Mouse (Mus musculus) embryonic facial prominence, embryonic 14.5 days (tissue): ENCODE data around the gene Eif3b. TPM values are rescaled to one million over a fixed set of nuclear protein-coding genes. Genes with fewer than 3 reads are reported as not detected.

ENCODE experiments used
- ATAC-seq: fragments of 200-750 bp; cut with Nextera tagmentation; 2 replicates; pipeline ENCODE4 v1.8.0; 2017; ENCODE audit warnings: low read depth, moderate number of reproducible peaks, moderate TSS enrichment
- DNase-seq: peaks from one replicate; pipeline ENCODE4 v3.0.0-alpha.2; 2015; ENCODE audit warnings: low spot score
- H3K27ac ChIP-seq: fragments of 300-500 bp; sonication (generic); replicated peaks from 2 replicates; pipeline ENCODE4 v1.5.1; 2014; ENCODE audit warnings: low read depth, mild to moderate bottlenecking, low read length, moderate library complexity
- H3K27me3 ChIP-seq: fragments of 300-500 bp; sonication (generic); replicated peaks from 2 replicates; pipeline ENCODE4 v1.6.1; 2014; ENCODE audit warnings: low read length; ENCODE audit not compliant: control insufficient read depth, insufficient read depth
- H3K36me3 ChIP-seq: fragments of 300-500 bp; sonication (generic); 2 replicates; pipeline ENCODE4 v1.6.1; 2014; ENCODE audit warnings: low read length, mixed read lengths; ENCODE audit not compliant: control insufficient read depth, insufficient read depth
- H3K4me1 ChIP-seq: fragments of 300-500 bp; sonication (generic); 2 replicates; pipeline ENCODE4 v1.6.1; 2014; ENCODE audit warnings: antibody characterized with exemption, low read length; ENCODE audit not compliant: control insufficient read depth, insufficient read depth
- H3K4me2 ChIP-seq: fragments of 300-500 bp; sonication (generic); 2 replicates; pipeline ENCODE4 v1.6.1; 2014; ENCODE audit warnings: low read depth, mild to moderate bottlenecking, low read length, moderate library complexity, mixed read lengths
- H3K4me3 ChIP-seq: fragments of 300-500 bp; sonication (generic); 2 replicates; pipeline ENCODE4 v1.5.1; 2014; ENCODE audit warnings: low read depth, mild to moderate bottlenecking, low read length
- H3K9ac ChIP-seq: fragments of 300-500 bp; sonication (generic); 2 replicates; pipeline ENCODE4 v1.6.1; 2014; ENCODE audit warnings: low read depth, mild to moderate bottlenecking, low read length, moderate library complexity, mixed read lengths
- H3K9me3 ChIP-seq: fragments of 300-500 bp; sonication (generic); 2 replicates; pipeline ENCODE4 v1.6.1; 2016; ENCODE audit warnings: low read length; ENCODE audit not compliant: control insufficient read depth
- WGBS: fragments of 180-500 bp; shearing (Covaris S2); extraction: QIAGEN DNeasy Blood & Tissue Kit; methylation state at CpG from one replicate; pipeline ENCODE4 v1.1.7; 2014; 5-methylcytosine and 5-hydroxymethylcytosine counted together
- polyA plus RNA-seq: library from polyadenylated mRNA; unstranded; fragments of >200 nt; fragmentation: Nextera tagmentation; extraction: Ambion mirVana; gene quantifications from 2 replicates; pipeline ENCODE4 v1.2.1, GENCODE M21; 2014

Gene Eif3b
- polyA plus RNA-seq, 1 experiment from 2014 or later, result 130 TPM

DNA sequence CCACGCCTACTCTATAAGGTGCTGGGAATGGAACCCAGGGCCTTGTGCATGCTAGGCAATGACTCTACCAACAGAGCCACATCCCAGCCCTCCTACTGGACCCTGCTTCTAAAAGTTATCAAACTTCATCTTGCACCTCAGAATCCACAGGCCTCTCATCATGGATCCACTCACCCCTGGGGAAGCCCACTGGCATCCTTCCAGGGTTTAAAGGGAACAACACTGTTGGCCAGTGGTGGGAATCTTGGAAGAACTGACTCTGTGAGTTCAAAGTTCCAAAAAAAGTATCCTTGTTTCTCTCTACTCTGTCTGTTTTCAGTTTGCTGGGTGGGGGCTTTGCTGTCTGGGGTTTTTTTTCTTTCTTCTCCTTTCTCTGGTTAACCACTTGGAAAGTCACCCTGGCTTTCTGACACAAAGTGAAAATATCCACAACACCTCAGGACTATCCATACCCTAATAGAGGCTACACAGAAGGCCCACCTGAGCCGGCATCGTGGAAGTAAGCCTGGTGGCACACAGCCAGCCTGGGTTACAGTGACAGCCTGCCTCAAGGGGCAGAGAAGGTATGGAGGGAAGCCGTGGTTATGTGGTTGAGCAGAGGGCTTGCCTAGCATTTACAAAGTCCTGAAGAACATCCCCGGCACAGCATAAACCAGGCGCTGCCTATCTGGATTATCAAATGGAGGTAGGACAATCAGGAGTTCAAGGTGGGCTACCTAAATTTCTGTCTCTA is 40.8 kb upstream of the Eif3b start:
- Histone ChIP-seq H3K27me3 (no peaks in the 10 kb centered on the region), H3K27ac (no peak overlapping the region; the same call in 1 of the 2 replicates), H3K9me3 (no peaks in the 10 kb centered on the region), H3K4me1 (peaks cover 3% of the 10 kb centered on the region), H3K36me3 (no peaks in the 10 kb centered on the region), H3K4me2 (no peak overlapping the region), H3K9ac (no peak overlapping the region), H3K4me3 (no peak overlapping the region)
- WGBS, result 75% methylated on average over 6 of the region's 6 CpGs
- DNase-seq (peak; percentile 34), ATAC-seq (no peak)

- WGBS, result 53% methylated on average over 6 of the region's 6 CpGs
- Histone ChIP-seq H3K4me2 (no peak overlapping the region), H3K4me3 (no peak overlapping the region), H3K27me3 (no peaks in the 10 kb centered on the region), H3K9ac (no peak overlapping the region), H3K27ac (no peak overlapping the region), H3K4me1 (peaks cover 9% of the 10 kb centered on the region), H3K36me3 (no peaks in the 10 kb centered on the region), H3K9me3 (no peaks in the 10 kb centered on the region)
- DNase-seq (peak; percentile 24), ATAC-seq (no peak)
Measured at GRCm38 (mm10) chr5:140379299-140379698, 39.8 kb upstream of the Eif3b start.

DNA sequence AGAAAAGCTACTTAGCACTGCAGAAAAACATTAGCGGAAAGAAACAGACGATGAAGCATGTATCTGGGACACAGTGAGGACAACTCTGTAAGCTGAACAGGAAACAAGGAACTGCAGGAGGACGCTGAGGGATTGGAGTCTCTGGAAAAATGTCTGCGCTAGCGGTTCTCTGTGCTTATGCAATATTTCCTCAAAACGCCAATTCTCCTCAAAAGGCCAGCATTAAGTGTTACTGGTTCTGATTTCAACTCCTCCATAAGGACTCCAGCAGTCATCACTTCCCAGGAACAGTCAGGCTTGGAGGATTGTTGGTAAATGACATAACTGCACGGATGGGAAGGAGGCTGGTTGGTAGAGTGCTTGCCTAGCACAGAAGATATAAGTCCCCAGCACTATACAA is 38.0 kb upstream of the Eif3b start:
- Histone ChIP-seq H3K4me3 (no peak overlapping the region), H3K9me3 (no peaks in the 10 kb centered on the region), H3K4me2 (no peak overlapping the region), H3K4me1 (peaks cover 11% of the 10 kb centered on the region), H3K27ac (no peak overlapping the region), H3K9ac (no peak overlapping the region), H3K27me3 (no peaks in the 10 kb centered on the region), H3K36me3 (no peaks in the 10 kb centered on the region)
- DNase-seq (no peak), ATAC-seq (no peak)
- WGBS, result 78% methylated on average over 7 of the region's 7 CpGs

DNA sequence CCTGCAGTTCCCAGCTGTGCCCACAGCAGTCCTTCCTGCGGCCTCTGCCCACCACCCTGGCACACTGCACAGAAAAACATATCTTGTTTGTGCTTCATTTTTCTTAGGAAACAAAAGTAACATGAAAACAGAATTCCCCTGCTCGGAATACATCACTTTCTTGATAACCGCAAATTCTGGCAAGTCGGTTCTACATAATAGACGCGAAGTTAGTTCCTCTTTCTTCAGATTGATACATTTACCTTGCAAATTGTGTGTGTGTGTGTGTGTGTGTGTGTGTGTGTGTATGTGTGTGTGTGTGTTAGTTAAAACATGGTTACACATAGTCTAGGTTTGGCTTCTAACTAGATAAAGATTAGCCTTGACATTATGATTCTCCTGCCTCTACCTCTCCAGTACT is 36.4 kb upstream of the Eif3b start:
- H3K4me2 ChIP-seq, result no peak overlapping the region
- ATAC-seq (no peak), DNase-seq (no peak)
- peaks cover 17% of the 10 kb centered on the region for H3K4me1 ChIP-seq
- no peak overlapping the region for H3K4me3 ChIP-seq
- H3K36me3 ChIP-seq, result no peaks in the 10 kb centered on the region
- H3K9ac ChIP-seq, result no peak overlapping the region
- no peaks in the 10 kb centered on the region for H3K27me3 ChIP-seq
- 96% methylated on average over 6 of the region's 6 CpGs for WGBS
- H3K9me3 ChIP-seq, result no peaks in the 10 kb centered on the region
- no peak overlapping the region for H3K27ac ChIP-seq

GRCm38 (mm10) chr5:140383559-140383958 is 35.6 kb upstream of the Eif3b start:
- no peaks in the 10 kb centered on the region for H3K9me3 ChIP-seq
- DNase-seq (peak; percentile 74), ATAC-seq (peak; percentile 80)
- H3K4me3 ChIP-seq, result no peak overlapping the region
- H3K36me3 ChIP-seq, result no peaks in the 10 kb centered on the region
- H3K9ac ChIP-seq, result peak overlapping the region; percentile 21; the same call in 1 of the 2 replicates
- H3K27ac ChIP-seq, result peak overlapping the region; percentile 76
- H3K4me2 ChIP-seq, result peak overlapping the region; percentile 8
- WGBS, result 9% methylated on average over 7 of the region's 7 CpGs
- H3K27me3 ChIP-seq, result no peaks in the 10 kb centered on the region
- H3K4me1 ChIP-seq, result peaks cover 24% of the 10 kb centered on the region

- no peak for ATAC-seq
- Histone ChIP-seq H3K9me3 (no peaks in the 10 kb centered on the region), H3K4me1 (peaks cover 24% of the 10 kb centered on the region), H3K9ac (no peak overlapping the region), H3K27ac (peak overlapping the region; percentile 76), H3K4me2 (no peak overlapping the region), H3K27me3 (no peaks in the 10 kb centered on the region), H3K36me3 (no peaks in the 10 kb centered on the region), H3K4me3 (no peak overlapping the region)
- DNase-seq, result no peak
- WGBS, result 89% methylated on average over 1 of the region's 1 CpGs
Measured at GRCm38 (mm10) chr5:140384462-140384861, 34.7 kb upstream of the Eif3b start.

DNA sequence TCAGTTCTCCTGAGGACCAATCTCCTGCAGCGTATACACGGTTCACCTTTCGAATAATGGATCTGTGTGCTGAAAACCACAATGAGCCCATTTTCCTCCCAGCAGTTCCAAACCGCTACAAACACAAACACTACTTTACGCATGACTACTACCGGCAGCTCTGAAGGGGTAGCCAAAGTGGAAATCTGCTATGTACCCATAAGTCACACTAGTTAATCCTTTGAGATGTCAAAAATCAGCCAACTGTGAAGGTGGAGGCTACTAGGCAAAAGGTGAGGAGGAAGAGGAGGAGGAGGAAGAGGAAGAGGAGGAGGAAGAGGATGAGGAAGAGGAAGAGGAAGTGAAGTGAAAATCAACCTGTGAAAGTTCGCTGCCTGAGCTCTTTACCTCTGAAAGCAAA is 31.9 kb upstream of the Eif3b start:
- H3K9ac ChIP-seq, result no peak overlapping the region
- peaks cover 24% of the 10 kb centered on the region for H3K4me1 ChIP-seq
- WGBS, result 76% methylated on average over 7 of the region's 7 CpGs
- no peaks in the 10 kb centered on the region for H3K27me3 ChIP-seq
- no peak overlapping the region for H3K27ac ChIP-seq
- no peaks in the 10 kb centered on the region for H3K36me3 ChIP-seq
- H3K9me3 ChIP-seq, result no peaks in the 10 kb centered on the region
- no peak overlapping the region for H3K4me3 ChIP-seq
- H3K4me2 ChIP-seq, result peak overlapping the region; percentile 99; the same call in 1 of the 2 replicates
- ATAC-seq, result no peak
- DNase-seq, result no peak

GRCm38 (mm10) chr5:140387816-140388510 is 31.2 kb upstream of the Eif3b start:
- Histone ChIP-seq H3K36me3 (no peaks in the 10 kb centered on the region), H3K4me2 (peak overlapping the region; percentile 99), H3K9ac (peak overlapping the region; percentile 66; the same call in 1 of the 2 replicates), H3K4me1 (peaks cover 24% of the 10 kb centered on the region), H3K4me3 (peak overlapping the region; percentile 77), H3K27ac (no peak overlapping the region), H3K9me3 (no peaks in the 10 kb centered on the region), H3K27me3 (no peaks in the 10 kb centered on the region)
- WGBS, result 71% methylated on average over 12 of the region's 12 CpGs
- ATAC-seq (no peak), DNase-seq (no peak)
